ENCODE assay signal across 8 mouse cellular contexts in genomic region chr11:72301334-72301733, GRCm38 (mm10). TPM values are rescaled to one million over a fixed set of nuclear protein-coding genes. Genes with fewer than 3 reads are reported as not detected.
DNase-seq lines count a peak whose midpoint lies in the region; ATAC-seq and TF ChIP-seq lines count a peak whose summit lies in the region.

Gene Xaf1 (plus strand): TSS chr11:72301629.

- H3K4me2 ChIP-seq in heart, embryonic 13.5 days = peak within 1 kb of the TSS; percentile 60
- H3K4me2 ChIP-seq in kidney, postnatal 0 days (ENCODE audit: low read length) = peak within 1 kb of the TSS; percentile 53
- H3K4me2 ChIP-seq in stomach, embryonic 16.5 days (ENCODE audit: low read depth, low read length) = peak within 1 kb of the TSS; percentile 49

- H3K27ac ChIP-seq in heart, embryonic 13.5 days (replicated peaks) = peak within 1 kb of the TSS; percentile 53
- H3K27ac ChIP-seq in kidney, postnatal 0 days = peak within 1 kb of the TSS; percentile 65
- H3K27ac ChIP-seq in stomach, embryonic 16.5 days (ENCODE audit: low read length) = peak within 1 kb of the TSS; percentile 66

- no peak for TF ChIP-seq CTCF in E14TG2a.4 (conservative IDR thresholded peaks at IDR 0.05; ENCODE audit: low read length)
- TF ChIP-seq CTCF in kidney, postnatal 0 days (IDR thresholded peaks at IDR 0.05; ENCODE audit: low read depth) = no peak

- H3K36me3 ChIP-seq in E14TG2a.4 (ENCODE audit: insufficient read depth, low read length) = peaks cover 17% of the 10 kb centered on the region
- H3K36me3 ChIP-seq in heart, embryonic 13.5 days = no peaks in the 10 kb centered on the region
- no peaks in the 10 kb centered on the region for H3K36me3 ChIP-seq in kidney, postnatal 0 days (ENCODE audit: insufficient read depth, low read length)
- H3K36me3 ChIP-seq in megakaryocyte, embryonic 14.5 days (replicated peaks; ENCODE audit: low read length) = peaks cover 33% of the 10 kb centered on the region
- H3K36me3 ChIP-seq in stomach, embryonic 16.5 days (ENCODE audit: control insufficient read depth, insufficient read depth, low read length) = no peaks in the 10 kb centered on the region

- no peaks in the 10 kb centered on the region for H3K27me3 ChIP-seq in E14TG2a.4 (ENCODE audit: insufficient read depth, low read length)
- H3K27me3 ChIP-seq in heart, embryonic 13.5 days (replicated peaks) = no peaks in the 10 kb centered on the region
- H3K27me3 ChIP-seq in kidney, postnatal 0 days (ENCODE audit: insufficient read depth, low read length) = no peaks in the 10 kb centered on the region
- H3K27me3 ChIP-seq in megakaryocyte, embryonic 14.5 days (replicated peaks) = no peaks in the 10 kb centered on the region
- no peaks in the 10 kb centered on the region for H3K27me3 ChIP-seq in stomach, embryonic 16.5 days (ENCODE audit: control insufficient read depth, insufficient read depth, low read length)

- H3K4me1 ChIP-seq in E14TG2a.4 (replicated peaks; ENCODE audit: low read depth, low read length) = peaks cover 37% of the 10 kb centered on the region
- H3K4me1 ChIP-seq in heart, embryonic 13.5 days = peaks cover 12% of the 10 kb centered on the region
- H3K4me1 ChIP-seq in kidney, postnatal 0 days (replicated peaks; ENCODE audit: insufficient read depth, low read length) = peaks cover 11% of the 10 kb centered on the region; the same call in 1 of the 2 replicates
- peaks cover 39% of the 10 kb centered on the region for H3K4me1 ChIP-seq in megakaryocyte, embryonic 14.5 days
- peaks cover 12% of the 10 kb centered on the region for H3K4me1 ChIP-seq in stomach, embryonic 16.5 days (ENCODE audit: control insufficient read depth, insufficient read depth, low read length)

- peak within 1 kb of the TSS; percentile 48 for H3K4me3 ChIP-seq in E14TG2a.4 (replicated peaks; ENCODE audit: low read length)
- H3K4me3 ChIP-seq in heart, embryonic 13.5 days = peak within 1 kb of the TSS; percentile 38
- H3K4me3 ChIP-seq in kidney, postnatal 0 days (replicated peaks; ENCODE audit: low read depth, low read length) = peak within 1 kb of the TSS; percentile 36
- peak within 1 kb of the TSS; percentile 93 for H3K4me3 ChIP-seq in megakaryocyte, embryonic 14.5 days (replicated peaks)
- H3K4me3 ChIP-seq in stomach, embryonic 16.5 days (replicated peaks; ENCODE audit: low read length) = peak within 1 kb of the TSS; percentile 38

- WGBS in heart, embryonic 13.5 days = 16% methylated on average over 6 of the region's 6 CpGs
- 2% methylated on average over 6 of the region's 6 CpGs for WGBS in kidney, postnatal 0 days
- 7% methylated on average over 6 of the region's 6 CpGs for WGBS in stomach, embryonic 16.5 days

- peak within 1 kb of the TSS; percentile 57 for H3K9ac ChIP-seq in heart, embryonic 13.5 days
- H3K9ac ChIP-seq in kidney, postnatal 0 days (ENCODE audit: low read depth, low read length) = peak within 1 kb of the TSS; percentile 49; the same call in 1 of the 2 replicates
- peak within 1 kb of the TSS; percentile 48; the same call in 1 of the 2 replicates for H3K9ac ChIP-seq in stomach, embryonic 16.5 days (ENCODE audit: low read length)

- peaks cover 6% of the 10 kb centered on the region; the same call in 1 of the 2 replicates for H3K9me3 ChIP-seq in E14TG2a.4 (ENCODE audit: low read length)
- no peaks in the 10 kb centered on the region for H3K9me3 ChIP-seq in heart, embryonic 13.5 days
- no peaks in the 10 kb centered on the region for H3K9me3 ChIP-seq in kidney, postnatal 0 days (replicated peaks; ENCODE audit: low read length)
- no peaks in the 10 kb centered on the region for H3K9me3 ChIP-seq in megakaryocyte, embryonic 14.5 days
- no peaks in the 10 kb centered on the region for H3K9me3 ChIP-seq in stomach, embryonic 16.5 days (replicated peaks; ENCODE audit: control insufficient read depth, low read length)

- DNase-seq in 3T3-L1 (ENCODE audit: low read depth, low spot score) = peak; percentile 90
- DNase-seq in kidney, postnatal 0 days (ENCODE audit: low spot score) = peak; percentile 89
- no peak for DNase-seq in cerebellum, postnatal 10 days

- ATAC-seq in common myeloid progenitor, adult 5-6 weeks (replicated peaks; ENCODE audit: low read depth, poor library complexity, severe bottlenecking) = peak; percentile 93
- ATAC-seq in heart, embryonic 13.5 days (ENCODE audit: extremely low read depth, insufficient number of reproducible peaks, low FRiP score, low TSS enrichment) = no peak
- ATAC-seq in kidney, postnatal 0 days (replicated peaks; ENCODE audit: low FRiP score, low read depth) = peak; percentile 84
- ATAC-seq in stomach, embryonic 16.5 days (ENCODE audit: insufficient read depth, low FRiP score) = peak; percentile 88; the same call in 1 of the 2 replicates

RNA-seq across cellular contexts. Expression of gene Xaf1, which starts in this region (rescaled TPM):
- 12.7 and 14.6 TPM in 2 replicates for total RNA-seq in common myeloid progenitor, adult 5-6 weeks (2017)
- 5.7 and 6.8 TPM in 2 replicates for polyA plus RNA-seq in heart, embryonic 13.5 days (2015; fragmentation: Nextera tagmentation; extraction: Ambion mirVana)
- 25.0 and 28.3 TPM in 2 replicates for polyA plus RNA-seq in kidney, postnatal 0 days (2015; fragmentation: Nextera tagmentation; extraction: Ambion mirVana)
- polyA plus RNA-seq in megakaryocyte, embryonic 14.5 days (2012; ENCODE audit: insufficient read depth, low replicate concordance) = 0.53 and 5.9 TPM in 2 replicates
- polyA plus RNA-seq in stomach, embryonic 16.5 days (2015; fragmentation: Nextera tagmentation; extraction: Ambion mirVana) = 4.3 and 6.1 TPM in 2 replicates

Comparison
In these comparisons a context has a peak if more than half of its experiments do, and no peak if none do; other contexts are left out.
1. DNase-seq: peak in 3T3-L1 (single experiment) and kidney, postnatal 0 days (single experiment); none in cerebellum, postnatal 10 days (0 of 2).
2. H3K4me3 ChIP-seq: peak in every context shown above with its lines; median percentile 93 in megakaryocyte, embryonic 14.5 days; 48 in E14TG2a.4; 38 in heart, embryonic 13.5 days; 38 in stomach, embryonic 16.5 days; 36 in kidney, postnatal 0 days.
3. Peak in every context shown above with its lines, with median percentiles within 50 percentile points of each other: H3K27ac ChIP-seq, H3K4me2 ChIP-seq and H3K9ac ChIP-seq.